Mouse (Mus musculus) R1 (cell line): ENCODE measurements around the gene Dnaja4.

ENCODE experiments used
- DNase-seq: peaks from one replicate; pipeline ENCODE4 v3.0.0-alpha.2; 2018; ENCODE audit warnings: low read depth, low spot score

Gene Dnaja4

DNA sequence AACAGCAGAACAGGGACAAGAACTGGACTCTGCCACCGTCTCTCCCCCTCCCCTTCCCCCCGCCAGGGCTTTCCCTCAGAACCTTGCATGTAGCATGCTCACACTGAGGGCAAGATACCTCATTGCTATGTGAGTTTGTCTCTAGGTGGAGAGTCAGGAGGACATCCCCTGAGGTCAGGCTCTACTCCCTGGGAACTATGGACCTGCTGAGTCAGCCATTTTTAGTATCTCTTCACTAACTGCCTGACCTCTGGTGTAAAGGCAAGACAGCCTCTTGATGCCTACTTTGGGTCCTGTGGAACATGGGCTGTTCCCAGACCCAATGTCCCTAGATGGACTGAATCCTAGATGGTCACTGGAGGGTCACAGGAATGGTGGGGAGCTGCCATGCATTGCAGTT lies 53.0 kb downstream of the Dnaja4 start:
- no peak for DNase-seq

DNA sequence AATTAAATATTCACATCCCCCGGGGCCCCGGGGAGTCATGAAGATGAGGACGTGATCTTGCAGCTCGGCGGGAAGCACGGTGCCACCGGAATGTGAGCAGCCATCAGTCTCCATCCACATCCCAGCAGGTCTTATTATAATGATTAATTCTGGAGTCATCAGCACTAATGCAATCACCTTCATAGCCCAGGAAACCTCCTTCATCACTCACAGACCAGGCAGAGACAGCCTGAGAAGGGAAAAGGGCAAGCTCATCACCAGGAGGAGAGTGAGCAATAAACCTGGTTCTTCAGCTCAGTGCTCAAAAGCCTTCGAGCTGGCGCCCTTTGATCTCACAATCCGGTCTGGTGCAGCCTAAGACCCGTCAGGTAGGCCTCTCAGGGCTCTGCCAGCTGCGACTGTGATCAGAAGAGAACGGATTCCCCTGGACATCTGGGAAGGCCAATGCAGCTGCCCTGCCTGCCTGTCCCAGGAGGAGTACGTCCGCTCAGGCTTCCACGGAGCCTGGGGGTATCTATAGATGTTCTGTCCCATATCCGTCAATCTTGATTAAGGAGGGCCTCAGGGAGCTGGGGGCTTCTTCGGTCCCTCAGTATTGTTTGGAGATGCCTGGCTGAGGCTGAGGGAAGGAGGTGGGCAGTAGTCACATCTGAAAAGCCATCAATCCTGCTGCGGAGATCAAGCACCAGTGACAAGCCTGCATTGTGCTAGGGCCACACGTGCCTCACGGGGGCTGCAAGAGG lies 53.7 kb downstream of the Dnaja4 start:
- no peak for DNase-seq

DNA sequence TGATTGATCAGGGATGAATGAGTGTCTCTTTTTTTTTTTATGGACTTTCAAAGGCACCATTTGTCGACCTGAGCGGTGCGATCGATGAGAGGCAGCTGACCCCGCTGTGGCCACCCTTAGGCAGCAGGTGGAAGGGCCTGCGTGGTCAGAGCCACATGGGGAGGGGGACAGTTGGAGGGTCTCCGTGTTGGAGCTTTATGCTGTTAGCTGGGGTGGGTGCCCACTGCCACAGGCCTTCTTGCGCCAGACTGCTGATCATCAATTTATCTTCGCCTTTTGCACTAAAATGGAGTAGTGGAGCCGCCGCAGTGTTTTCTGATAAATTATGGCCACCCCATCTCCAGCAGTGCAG lies 54.2 kb downstream of the Dnaja4 start:
- DNase-seq, result no peak

DNA sequence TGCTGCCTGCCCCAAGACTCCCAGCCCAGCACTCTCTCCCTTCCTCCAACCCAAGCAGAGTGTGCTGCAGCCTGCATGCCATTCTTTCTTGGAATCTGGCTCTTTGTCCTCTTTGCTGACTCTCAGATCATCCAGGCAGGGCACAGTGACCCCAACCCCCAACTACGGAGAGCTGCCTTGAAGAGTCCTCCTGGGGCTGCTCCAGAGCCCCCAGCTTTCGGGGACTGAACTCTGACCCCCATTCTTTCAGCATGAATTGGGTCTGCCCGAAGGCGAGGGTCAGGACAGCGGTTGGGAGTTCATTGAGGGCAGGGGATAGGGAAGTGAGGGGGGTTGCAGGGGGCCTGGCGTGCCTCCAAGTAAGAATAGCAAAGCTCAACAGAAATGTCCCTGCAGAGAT lies 60.9 kb downstream of the Dnaja4 start:
- DNase-seq, result no peak

- peak; percentile 50 for DNase-seq
Measured at GRCm38 (mm10) chr9:54764091-54764490, 65.4 kb downstream of the Dnaja4 start.

- DNase-seq, result peak; percentile 76
Measured at GRCm38 (mm10) chr9:54764561-54765217, 66.0 kb downstream of the Dnaja4 start, which contains the start of gene Crabp1. Gene Crabp1 (plus strand): TSS chr9:54764748.

DNA sequence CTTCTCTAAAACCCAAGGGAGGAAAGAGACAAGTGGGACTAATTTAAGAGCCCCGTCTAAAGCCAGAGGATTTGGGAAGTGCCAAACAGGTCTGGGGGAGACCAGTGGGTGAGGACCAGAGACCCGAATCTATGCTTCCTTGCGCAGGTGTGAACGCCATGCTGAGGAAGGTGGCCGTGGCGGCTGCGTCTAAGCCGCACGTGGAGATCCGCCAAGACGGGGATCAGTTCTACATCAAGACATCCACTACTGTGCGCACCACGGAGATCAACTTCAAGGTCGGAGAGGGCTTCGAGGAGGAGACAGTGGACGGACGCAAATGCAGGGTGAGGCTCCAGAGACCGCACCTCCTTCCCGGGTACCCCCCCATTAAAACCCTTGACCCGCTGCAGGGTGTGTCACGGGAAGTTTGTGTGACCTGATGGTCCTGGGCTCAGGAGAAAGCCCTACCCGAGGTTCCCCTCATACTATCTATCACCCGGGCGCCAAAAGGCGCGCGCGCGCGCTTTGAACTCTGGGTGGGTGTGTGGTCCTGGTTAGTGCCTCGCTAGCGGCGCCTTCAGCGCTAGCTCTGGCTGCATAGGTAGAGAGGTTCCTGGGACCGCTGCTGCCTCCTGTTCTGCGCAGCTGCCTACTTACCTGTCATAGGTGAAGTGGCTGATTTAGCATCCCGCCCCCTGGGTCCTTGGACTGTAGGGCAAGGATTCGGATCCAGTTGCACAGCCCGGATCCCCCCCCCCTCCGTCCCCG lies 66.8 kb downstream of the Dnaja4 start:
- peak; percentile 60 for DNase-seq
